Mouse (Mus musculus): ENCODE data around the gene Uqcc2. TPM values are rescaled to one million over a fixed set of nuclear protein-coding genes. Genes with fewer than 3 reads are reported as not detected.

Gene Uqcc2
- polyA plus RNA-seq, 1 experiment = 105 TPM

- TF ChIP-seq POLR2A (IDR thresholded peaks at IDR 0.05; ENCODE audit: borderline replicate concordance, control insufficient read depth, low read depth, low read length) = no peak
- peak; percentile 30; the same call in 1 of the 2 replicates for TF ChIP-seq CTCF (IDR thresholded peaks at IDR 0.05; ENCODE audit: control insufficient read depth, insufficient read depth, low read length)
- WGBS = 37% methylated on average over 8 of the region's 8 CpGs
- H3K27ac ChIP-seq (ENCODE audit: control insufficient read depth, insufficient read depth, low read depth, low read length, poor library complexity) = 0 out of 2 replicates have a peak overlapping the region, but pooled peaks have one; percentile 38
Observed at GRCm38 (mm10) chr17:27165054-27165773, 31.5 kb upstream of the Uqcc2 start.

GRCm38 (mm10) chr17:27160905-27161304 lies 27.2 kb upstream of the Uqcc2 start:
- TF ChIP-seq CTCF (IDR thresholded peaks at IDR 0.05; ENCODE audit: control insufficient read depth, insufficient read depth, low read length) = no peak
- no peak for TF ChIP-seq POLR2A (IDR thresholded peaks at IDR 0.05; ENCODE audit: borderline replicate concordance, control insufficient read depth, low read depth, low read length)
- Histone ChIP-seq H3K4me1 (ENCODE audit: control insufficient read depth, insufficient read depth, low read length) (no peaks in the 10 kb centered on the region), H3K4me3 (replicated peaks; ENCODE audit: control insufficient read depth, low read depth, low read length) (no peak overlapping the region), H3K27ac (ENCODE audit: control insufficient read depth, insufficient read depth, low read depth, low read length, poor library complexity) (no peak overlapping the region)
- 50% methylated on average over 4 of the region's 4 CpGs for WGBS

More at GRCm38 (mm10) chr17:27165054-27165773, 31.5 kb upstream of the Uqcc2 start:
- Histone ChIP-seq H3K4me3 (replicated peaks; ENCODE audit: control insufficient read depth, low read depth, low read length) (no peak overlapping the region), H3K4me1 (ENCODE audit: control insufficient read depth, insufficient read depth, low read length) (no peaks in the 10 kb centered on the region; the same call in 1 of the 2 replicates)

- TF ChIP-seq POLR2A (IDR thresholded peaks at IDR 0.05; ENCODE audit: borderline replicate concordance, control insufficient read depth, low read depth, low read length) (no peak), CTCF (IDR thresholded peaks at IDR 0.05; ENCODE audit: control insufficient read depth, insufficient read depth, low read length) (no peak)
- Histone ChIP-seq H3K27ac (ENCODE audit: control insufficient read depth, insufficient read depth, low read depth, low read length, poor library complexity) (no peak overlapping the region), H3K4me1 (ENCODE audit: control insufficient read depth, insufficient read depth, low read length) (no peaks in the 10 kb centered on the region), H3K4me3 (replicated peaks; ENCODE audit: control insufficient read depth, low read depth, low read length) (no peak overlapping the region)
- WGBS = 77% methylated on average over 7 of the region's 7 CpGs
Observed at GRCm38 (mm10) chr17:27159169-27159568, 25.5 kb upstream of the Uqcc2 start.

GRCm38 (mm10) chr17:27158439-27158838 lies 24.7 kb upstream of the Uqcc2 start:
- TF ChIP-seq CTCF (IDR thresholded peaks at IDR 0.05; ENCODE audit: control insufficient read depth, insufficient read depth, low read length) (no peak), POLR2A (IDR thresholded peaks at IDR 0.05; ENCODE audit: borderline replicate concordance, control insufficient read depth, low read depth, low read length) (no peak)
- H3K27ac ChIP-seq (ENCODE audit: control insufficient read depth, insufficient read depth, low read depth, low read length, poor library complexity) = no peak overlapping the region
- peaks cover 1% of the 10 kb centered on the region for H3K4me1 ChIP-seq (ENCODE audit: control insufficient read depth, insufficient read depth, low read length)
- H3K4me3 ChIP-seq (replicated peaks; ENCODE audit: control insufficient read depth, low read depth, low read length) = no peak overlapping the region
- 93% methylated on average over 6 of the region's 6 CpGs for WGBS

- no peak overlapping the region for H3K27ac ChIP-seq (ENCODE audit: control insufficient read depth, insufficient read depth, low read depth, low read length, poor library complexity)
- no peak overlapping the region for H3K4me3 ChIP-seq (replicated peaks; ENCODE audit: control insufficient read depth, low read depth, low read length)
- H3K4me1 ChIP-seq (ENCODE audit: control insufficient read depth, insufficient read depth, low read length) = peaks cover 4% of the 10 kb centered on the region
- TF ChIP-seq CTCF (IDR thresholded peaks at IDR 0.05; ENCODE audit: control insufficient read depth, insufficient read depth, low read length) (no peak), POLR2A (IDR thresholded peaks at IDR 0.05; ENCODE audit: borderline replicate concordance, control insufficient read depth, low read depth, low read length) (no peak)
- 87% methylated on average over 8 of the region's 8 CpGs for WGBS
Observed at GRCm38 (mm10) chr17:27155752-27156151, 22.0 kb upstream of the Uqcc2 start.

- TF ChIP-seq CTCF (IDR thresholded peaks at IDR 0.05; ENCODE audit: control insufficient read depth, insufficient read depth, low read length) = no peak
- no peak for TF ChIP-seq POLR2A (IDR thresholded peaks at IDR 0.05; ENCODE audit: borderline replicate concordance, control insufficient read depth, low read depth, low read length)
- peaks cover 4% of the 10 kb centered on the region for H3K4me1 ChIP-seq (ENCODE audit: control insufficient read depth, insufficient read depth, low read length)
- no peak overlapping the region for H3K4me3 ChIP-seq (replicated peaks; ENCODE audit: control insufficient read depth, low read depth, low read length)
- 88% methylated on average over 6 of the region's 6 CpGs for WGBS
- H3K27ac ChIP-seq (ENCODE audit: control insufficient read depth, insufficient read depth, low read depth, low read length, poor library complexity) = no peak overlapping the region
Observed at GRCm38 (mm10) chr17:27154881-27155280, 21.2 kb upstream of the Uqcc2 start.

GRCm38 (mm10) chr17:27154256-27154655 lies 20.5 kb upstream of the Uqcc2 start:
- TF ChIP-seq CTCF (IDR thresholded peaks at IDR 0.05; ENCODE audit: control insufficient read depth, insufficient read depth, low read length) = no peak
- no peak for TF ChIP-seq POLR2A (IDR thresholded peaks at IDR 0.05; ENCODE audit: borderline replicate concordance, control insufficient read depth, low read depth, low read length)
- H3K4me3 ChIP-seq (replicated peaks; ENCODE audit: control insufficient read depth, low read depth, low read length) = no peak overlapping the region
- WGBS = 91% methylated on average over 14 of the region's 14 CpGs
- H3K4me1 ChIP-seq (ENCODE audit: control insufficient read depth, insufficient read depth, low read length) = peaks cover 4% of the 10 kb centered on the region
- no peak overlapping the region; the same call in 1 of the 2 replicates for H3K27ac ChIP-seq (ENCODE audit: control insufficient read depth, insufficient read depth, low read depth, low read length, poor library complexity)

GRCm38 (mm10) chr17:27153773-27154193 lies 20.1 kb upstream of the Uqcc2 start:
- Histone ChIP-seq H3K4me3 (replicated peaks; ENCODE audit: control insufficient read depth, low read depth, low read length) (no peak overlapping the region), H3K4me1 (ENCODE audit: control insufficient read depth, insufficient read depth, low read length) (peaks cover 4% of the 10 kb centered on the region), H3K27ac (ENCODE audit: control insufficient read depth, insufficient read depth, low read depth, low read length, poor library complexity) (peak overlapping the region; percentile 76)
- no peak for TF ChIP-seq CTCF (IDR thresholded peaks at IDR 0.05; ENCODE audit: control insufficient read depth, insufficient read depth, low read length)
- TF ChIP-seq POLR2A (IDR thresholded peaks at IDR 0.05; ENCODE audit: borderline replicate concordance, control insufficient read depth, low read depth, low read length) = no peak
- WGBS = 76% methylated on average over 9 of the region's 9 CpGs

All from bone marrow, adult 2 months (tissue).